Mouse (Mus musculus) kidney, adult 9 months (tissue): Measurements from ENCODE around the gene Med13l.

Experiments
- DNase-seq: peaks from one replicate; pipeline ENCODE4 v3.0.0; 2022

The Med13l gene

GRCm38 (mm10) chr5:118661751-118662150, 101.3 kb downstream of the Med13l start:
- no peak for DNase-seq

DNA sequence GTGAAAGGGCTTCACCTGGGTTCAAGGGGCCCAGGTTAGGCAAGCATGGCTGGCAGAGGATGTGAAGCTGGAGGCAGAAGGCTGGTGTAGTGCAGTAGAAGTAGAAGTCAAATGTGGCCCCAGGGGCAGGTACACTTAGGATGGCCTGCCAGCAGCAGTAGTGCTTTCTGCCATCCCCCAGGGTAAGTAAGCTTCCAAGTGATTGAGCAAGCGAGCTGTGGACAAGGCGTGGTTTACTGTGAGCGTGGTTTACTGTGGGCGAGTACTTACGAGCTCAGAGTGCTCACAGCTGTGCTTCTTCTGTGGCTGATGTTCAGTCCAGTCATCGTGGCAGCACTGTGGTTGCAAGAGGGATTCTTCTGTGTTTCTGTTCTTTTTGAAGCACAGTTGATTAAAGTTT, 103.5 kb downstream of the Med13l start:
- DNase-seq: no peak

DNA sequence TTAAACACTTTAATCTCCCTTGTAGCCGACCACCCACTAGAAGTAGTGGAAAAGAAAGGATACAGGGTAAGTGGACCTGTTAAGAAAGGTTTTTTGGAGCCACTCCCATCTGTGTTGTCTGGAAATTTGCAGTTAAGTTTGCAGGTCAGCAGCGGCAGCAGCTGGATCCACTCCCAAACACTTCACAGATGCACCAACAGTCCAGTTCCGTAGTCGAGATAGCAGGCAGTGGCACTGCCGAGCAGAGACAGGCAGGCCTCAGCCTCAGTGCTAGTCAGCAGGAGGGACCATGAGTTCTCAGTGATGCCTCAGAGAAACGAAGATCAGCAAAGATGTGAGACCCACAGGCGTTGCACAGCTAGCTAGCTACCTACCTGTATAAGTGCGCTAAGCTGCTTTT, 104.5 kb downstream of the Med13l start:
- no peak for DNase-seq

DNA sequence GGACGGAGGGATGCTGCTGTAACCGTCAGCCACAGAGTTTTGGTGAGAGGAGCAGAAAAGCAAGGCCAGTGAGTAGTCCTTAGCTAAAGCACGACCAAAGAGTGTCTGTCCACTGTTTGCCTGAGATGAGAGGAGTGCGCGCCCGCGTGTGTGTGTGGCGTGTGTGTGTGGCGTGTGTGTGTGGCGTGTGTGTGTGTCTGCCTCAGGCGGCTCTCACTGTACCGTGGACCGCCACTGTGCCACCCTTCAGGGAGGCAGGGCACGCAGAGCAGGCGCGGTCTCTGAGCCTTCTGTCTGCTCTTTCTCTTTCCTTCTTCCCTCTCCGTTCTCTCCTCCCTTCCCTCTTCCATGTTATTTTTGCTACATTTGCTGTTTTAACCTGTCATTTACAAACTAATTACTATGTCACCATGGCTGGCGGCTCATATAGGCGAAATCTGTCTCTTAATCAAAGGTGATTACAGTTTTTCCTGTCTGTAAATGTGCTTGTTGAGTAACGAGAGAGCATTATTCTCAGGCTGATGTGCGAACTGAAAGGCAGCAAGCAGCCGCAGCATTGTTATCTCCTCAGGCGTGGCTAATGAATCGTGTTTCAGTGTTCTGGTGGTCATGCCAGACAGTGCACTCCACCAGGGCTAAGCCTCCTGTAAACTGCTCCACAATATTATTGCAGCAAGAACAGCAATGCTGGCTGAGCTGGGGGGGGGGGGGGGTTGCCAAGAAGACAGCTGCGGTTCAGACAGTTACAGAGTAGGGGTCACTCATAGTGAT, 106.1 kb downstream of the Med13l start:
- no peak for DNase-seq

DNA sequence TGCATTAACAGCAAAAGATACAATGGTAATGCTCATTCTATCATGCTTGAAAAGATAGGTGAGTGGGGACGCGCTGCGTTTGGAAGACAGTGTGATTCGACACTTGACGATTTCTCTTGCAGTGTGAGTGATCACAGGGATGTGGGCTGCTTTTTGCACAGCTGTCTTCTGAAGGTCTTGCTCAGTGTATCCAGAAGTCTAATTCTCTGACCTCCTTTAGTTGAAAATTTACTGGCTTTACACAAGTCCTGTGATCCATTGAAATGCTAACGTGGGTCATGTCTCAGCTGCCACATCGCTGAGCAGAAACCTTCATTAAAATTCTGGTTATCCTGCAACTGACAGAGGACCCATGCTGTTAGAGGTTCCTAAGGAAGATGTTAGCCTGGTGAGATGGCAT, 107.4 kb downstream of the Med13l start:
- DNase-seq: peak; percentile 65

DNA sequence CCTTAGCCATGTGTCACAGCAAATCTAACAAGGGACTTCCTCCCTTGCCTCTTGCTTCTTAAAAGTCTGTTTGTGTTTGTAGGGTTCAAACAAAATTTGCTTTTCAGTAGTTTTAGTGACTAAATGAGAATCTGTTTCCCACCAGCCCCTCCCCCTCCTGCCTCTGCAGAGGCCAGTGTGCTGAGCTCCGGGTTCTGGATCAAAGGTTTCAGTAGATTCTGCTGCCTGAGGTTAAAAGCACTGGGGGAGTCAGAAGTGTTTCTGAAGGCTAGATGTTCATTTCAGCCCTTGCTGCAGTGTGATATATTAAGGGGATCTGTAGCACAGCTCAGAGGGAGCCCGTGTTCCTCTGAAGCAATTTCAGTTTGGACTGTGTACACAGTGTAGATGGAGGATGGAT, 108.5 kb downstream of the Med13l start:
- DNase-seq: peak; percentile 44

DNA sequence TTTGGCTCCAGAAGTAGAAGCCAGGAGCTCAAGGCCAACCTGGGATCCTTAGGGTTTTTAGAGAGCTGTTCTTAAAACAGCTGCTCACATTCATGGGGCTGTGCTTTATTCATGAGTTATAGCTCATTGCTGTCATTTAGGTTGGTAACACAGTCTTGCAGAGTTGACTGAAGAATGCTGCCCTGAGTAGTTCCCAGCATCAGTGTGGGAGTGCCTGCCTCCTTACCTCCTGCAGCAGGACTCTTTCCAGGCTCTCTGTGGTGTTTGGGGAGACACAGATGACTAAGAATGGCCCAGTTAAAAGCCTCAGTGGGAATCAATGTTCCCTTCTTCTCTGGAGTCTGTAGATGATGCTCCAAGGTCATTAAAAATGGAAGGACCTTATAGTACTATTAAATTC, 111.6 kb downstream of the Med13l start:
- no peak for DNase-seq

DNA sequence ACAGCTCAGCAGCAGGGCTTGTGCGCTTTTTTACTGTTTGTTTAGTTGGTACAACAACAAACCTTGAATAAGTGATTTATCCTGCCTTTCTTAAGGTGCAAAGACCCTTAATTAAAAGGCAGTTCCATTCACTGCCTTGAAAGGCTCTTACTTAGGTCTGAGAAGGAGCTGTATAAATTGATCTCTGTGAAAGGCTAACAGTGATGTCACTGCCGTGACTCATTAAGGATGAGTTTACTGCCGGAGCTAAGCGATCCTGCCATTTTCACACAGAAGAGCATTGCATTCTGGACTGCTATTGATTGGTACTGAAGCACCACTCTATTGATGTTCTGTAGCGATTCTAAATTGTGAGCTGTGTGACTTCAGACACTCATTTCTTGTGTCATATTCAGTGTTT, 113.4 kb downstream of the Med13l start:
- DNase-seq: no peak

GRCm38 (mm10) chr5:118674321-118674720, 113.8 kb downstream of the Med13l start:
- DNase-seq: no peak

DNA sequence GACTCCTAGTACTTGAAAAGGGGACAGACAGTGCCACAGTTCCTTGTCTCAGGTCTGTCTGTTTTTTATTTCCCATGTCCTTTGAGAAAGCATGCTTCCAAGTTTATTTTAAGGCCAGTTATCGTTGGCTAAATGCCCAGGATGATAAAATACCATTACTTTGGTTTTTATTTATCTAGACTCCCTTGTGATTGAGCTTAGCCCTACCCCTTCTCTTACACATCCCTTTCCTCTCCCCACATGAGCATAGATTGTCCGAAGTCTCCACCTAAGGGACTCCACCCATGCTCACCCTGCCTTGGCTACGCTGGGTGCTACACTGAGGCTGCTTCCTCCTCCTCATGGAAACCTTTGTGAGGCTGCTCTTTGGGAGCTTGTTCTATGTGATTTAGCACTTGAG, 115.2 kb downstream of the Med13l start:
- peak; percentile 36 for DNase-seq

DNA sequence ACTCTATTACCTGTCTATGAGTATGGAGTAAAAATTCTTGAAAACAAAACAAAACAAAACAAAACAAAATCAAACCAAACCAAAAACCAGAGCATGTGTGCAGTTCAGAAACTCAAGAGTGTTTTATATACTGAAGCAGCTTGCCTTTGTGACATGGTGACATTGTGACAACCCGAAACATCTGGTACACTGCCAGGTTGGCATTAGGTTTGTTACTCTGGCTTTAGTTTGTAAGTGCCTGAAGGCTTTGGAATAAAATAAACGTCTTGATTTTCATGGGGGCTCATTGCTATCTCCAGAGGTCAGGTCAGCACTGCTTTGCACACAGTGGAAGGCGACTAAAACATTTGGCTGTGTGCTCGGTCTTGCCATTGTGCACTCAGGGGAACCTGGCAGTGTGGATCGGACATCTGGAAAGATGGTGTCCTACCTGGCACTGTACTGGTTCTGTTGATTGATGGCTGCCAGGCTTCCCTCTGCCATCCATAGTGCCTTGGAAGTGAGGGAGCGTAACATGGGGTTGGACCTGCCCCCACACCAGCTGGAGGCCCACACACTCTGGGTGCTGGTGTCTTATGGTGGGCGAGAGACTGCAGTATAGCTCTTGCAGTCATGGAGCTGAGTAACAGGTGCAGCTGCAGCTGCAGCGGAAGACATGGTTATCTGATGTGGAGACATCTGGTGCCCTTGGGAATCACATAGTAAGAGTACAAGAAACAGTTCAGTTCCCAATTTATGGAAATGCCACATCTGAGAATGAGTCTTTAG, 115.9 kb downstream of the Med13l start:
- DNase-seq: no peak

DNA sequence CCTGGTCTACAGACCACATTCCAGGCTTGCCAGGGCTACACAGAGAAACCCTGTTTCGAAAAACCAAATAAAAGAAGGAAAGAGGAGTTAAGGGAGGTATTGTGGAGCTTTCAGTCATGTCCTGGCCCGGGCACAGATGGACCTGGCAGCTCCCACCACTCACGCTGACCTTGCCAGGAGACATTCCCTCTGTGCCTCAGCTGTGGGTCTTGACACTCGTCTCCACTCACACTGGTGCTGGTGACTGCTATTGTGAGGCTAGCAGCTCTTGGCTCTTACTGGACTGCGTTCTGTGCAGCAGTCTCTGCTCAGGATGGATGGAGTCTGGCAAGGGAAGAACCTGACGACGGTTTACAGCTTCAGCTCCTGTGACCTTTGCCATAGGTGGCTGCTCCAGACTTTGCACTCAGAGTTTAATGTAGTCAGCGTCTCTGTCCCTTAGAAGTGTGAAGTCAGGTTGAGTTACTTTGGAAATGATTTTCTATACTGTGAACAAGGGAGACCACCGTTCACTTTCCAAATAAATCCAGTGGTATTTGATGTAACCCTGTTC, 118.9 kb downstream of the Med13l start:
- DNase-seq: peak; percentile 73

GRCm38 (mm10) chr5:118680853-118681252, 120.4 kb downstream of the Med13l start:
- DNase-seq: no peak

DNA sequence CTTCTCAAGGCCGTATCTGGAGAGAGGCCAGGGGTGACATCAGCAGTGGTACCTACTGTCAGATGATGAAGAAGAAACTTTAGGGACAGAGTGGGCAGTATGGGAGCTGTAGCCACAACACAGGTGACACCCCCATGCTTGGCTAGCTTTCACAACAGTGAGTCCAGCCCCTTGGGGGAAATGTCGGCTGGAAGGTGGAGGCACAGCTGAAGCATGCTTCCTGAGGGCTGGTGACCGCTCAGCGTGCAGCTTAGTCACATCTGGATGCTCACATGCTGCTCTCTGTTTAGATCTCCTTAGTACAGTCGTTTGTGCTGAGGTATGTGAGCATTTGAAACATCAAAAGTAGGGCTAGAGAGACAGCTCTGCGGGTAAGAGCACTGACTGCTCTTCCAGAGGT, 121.5 kb downstream of the Med13l start:
- no peak for DNase-seq

- DNase-seq: peak; percentile 70
Measured at GRCm38 (mm10) chr5:118685145-118685544, 124.7 kb downstream of the Med13l start.

DNA sequence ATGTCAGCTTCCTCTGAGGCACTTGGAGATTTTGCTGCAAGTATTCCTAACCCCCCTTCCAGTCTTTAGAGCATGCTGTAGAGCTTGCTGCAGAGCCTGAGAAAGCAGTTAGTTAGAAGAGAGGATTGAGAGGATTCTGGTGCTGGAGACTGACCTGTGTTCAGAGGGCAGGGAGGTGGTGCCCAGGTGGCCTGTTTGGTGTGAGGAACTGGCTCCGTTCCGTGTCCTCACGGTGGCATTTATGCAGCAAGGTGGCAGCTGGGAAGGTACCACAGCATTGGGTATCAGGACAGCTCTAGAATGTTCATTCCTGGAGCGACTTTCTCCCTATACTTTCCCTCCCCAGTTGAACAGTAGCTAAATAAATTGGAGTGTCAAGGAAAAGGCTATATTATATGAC, 125.5 kb downstream of the Med13l start:
- peak; percentile 59 for DNase-seq

DNA sequence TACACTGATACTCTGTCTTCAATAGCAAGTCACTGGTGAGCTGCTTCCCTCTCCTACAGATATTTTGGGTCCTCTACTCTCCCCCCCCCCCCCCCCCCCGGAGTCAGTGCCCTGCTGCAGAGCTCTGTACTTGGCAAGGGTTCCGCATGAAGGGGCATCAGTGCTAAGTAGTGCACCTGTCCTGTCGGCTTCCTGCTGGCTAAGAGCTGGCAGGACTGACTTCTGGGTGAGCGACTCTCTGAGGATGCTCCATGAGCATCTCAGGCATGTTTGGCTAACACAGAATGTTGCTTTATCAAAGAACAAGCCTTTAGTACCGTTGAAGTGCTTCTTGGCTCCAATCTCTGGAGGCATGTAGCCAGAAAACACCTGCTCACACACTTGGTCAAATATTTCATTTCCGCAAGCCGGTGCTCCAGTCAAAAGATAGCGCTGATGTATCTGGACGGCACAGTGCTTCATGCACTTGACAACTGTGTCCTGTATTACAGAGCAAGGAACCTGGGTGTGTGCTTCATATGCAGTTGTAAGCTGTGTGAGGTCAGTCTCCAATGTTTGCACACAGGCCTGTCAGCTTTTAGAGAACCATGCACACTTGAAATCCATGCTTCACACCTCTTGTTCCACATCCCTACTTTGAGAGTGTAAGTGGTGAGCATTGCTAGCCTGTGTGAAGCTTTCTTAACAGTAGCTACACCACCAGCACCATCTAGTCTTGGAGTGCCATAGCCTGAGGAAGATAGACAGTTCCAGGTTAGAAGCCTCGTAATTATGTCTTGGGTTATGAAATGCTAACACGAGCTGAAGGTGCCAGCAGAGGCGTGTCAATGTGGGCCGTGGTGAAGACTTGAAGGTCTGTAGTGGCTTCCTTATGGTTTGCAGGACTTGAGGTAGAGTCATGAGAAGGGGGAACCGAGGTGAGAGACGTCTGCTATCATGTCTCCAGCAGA, 128.7 kb downstream of the Med13l start:
- no peak for DNase-seq

GRCm38 (mm10) chr5:118691025-118691709, 130.7 kb downstream of the Med13l start:
- no peak for DNase-seq

GRCm38 (mm10) chr5:118691710-118692040, 131.2 kb downstream of the Med13l start:
- DNase-seq: no peak

DNA sequence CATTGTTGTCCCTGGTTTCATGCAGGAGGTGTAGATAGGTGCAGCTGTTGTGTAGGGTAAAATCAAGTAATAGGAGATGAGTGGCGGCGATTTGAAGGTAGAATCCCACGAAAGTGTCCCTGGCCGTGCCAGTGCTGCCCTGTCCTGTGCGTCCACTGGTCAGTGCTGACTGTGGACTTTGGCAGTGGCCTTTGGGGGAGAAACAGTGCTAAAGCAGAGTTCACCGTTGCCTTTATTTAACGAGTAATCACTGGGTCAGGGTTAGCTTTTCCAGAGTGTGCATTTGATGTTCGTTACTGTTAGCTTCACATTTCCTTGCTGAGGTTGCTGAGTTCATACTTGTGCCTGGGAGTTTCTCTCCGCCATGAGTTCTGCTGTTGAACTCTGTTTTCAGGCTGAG, 133.5 kb downstream of the Med13l start:
- peak; percentile 72 for DNase-seq

DNA sequence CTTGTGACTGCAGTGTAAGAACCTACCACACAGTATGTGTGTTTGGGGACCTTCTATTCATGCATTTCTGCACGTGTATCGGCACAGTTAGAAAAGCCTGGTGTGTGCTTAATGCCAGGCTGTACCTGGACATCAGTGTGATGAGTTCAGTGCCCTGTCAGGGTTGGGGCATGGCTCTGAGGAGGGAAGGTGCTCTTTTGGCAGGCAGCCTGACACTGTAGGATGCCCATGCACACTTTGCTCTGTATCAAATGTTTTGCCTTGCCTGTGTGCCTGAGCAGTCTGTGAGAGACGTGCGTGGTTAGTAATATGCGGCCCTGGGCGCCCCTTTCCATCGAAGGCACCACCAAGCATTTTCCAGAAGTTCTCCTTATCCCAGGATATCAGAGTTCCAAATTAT, 136.6 kb downstream of the Med13l start:
- DNase-seq: no peak

- DNase-seq: no peak
Measured at GRCm38 (mm10) chr5:118700978-118701377, 140.5 kb downstream of the Med13l start.

DNA sequence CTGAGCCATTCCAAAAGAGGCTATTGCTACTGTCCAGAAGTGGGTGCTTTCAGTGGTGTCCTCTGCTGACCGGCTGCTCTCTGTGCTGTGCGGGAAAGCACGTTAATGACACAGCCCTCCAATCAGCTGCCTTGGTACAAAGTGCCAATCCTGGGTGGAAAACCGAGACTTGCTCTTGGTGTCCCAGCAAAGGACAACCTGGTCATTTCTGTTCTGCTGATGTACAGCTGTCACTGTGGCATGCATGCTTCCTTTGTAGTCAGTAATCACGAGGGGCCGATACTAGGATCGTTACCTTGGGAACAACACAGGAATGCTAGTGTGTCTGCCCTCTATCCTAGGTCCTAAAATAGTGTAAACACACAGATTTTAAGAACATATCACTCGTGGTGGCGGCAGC, 142.2 kb downstream of the Med13l start:
- DNase-seq: no peak
